Mouse (Mus musculus): ENCODE measurements at regions not wholly inside any gene's neighbourhood (a gene's known extent, or its start where the extent isn't known, plus 50 kb on each side); places are given as distances from the start of the nearest gene placed in this dataset.

- intact Hi-C loops (cut with DNase I), result no loop called here
These were observed 195.4 kb downstream of the Usp46 start for GRCm38 (mm10) chr5:73872641-73873421.

- intact Hi-C loops (cut with DNase I), result no loop called here
These were observed 193.5 kb downstream of the Usp46 start for GRCm38 (mm10) chr5:73874770-73875169.

- intact Hi-C loops (cut with DNase I), result no loop called here
These were observed 192.4 kb downstream of the Usp46 start for GRCm38 (mm10) chr5:73875847-73876246.

GRCm38 (mm10) chr5:73880936-73881335, 187.3 kb downstream of the Usp46 start:
- intact Hi-C loops (cut with DNase I), result no loop called here

- intact Hi-C loops (cut with DNase I), result no loop called here
These were observed 186.3 kb downstream of the Usp46 start for GRCm38 (mm10) chr5:73881941-73882340.

GRCm38 (mm10) chr5:73884998-73885397, 183.2 kb downstream of the Usp46 start:
- intact Hi-C loops (cut with DNase I), result no loop called here

- intact Hi-C loops (cut with DNase I), result no loop called here
These were observed 182.5 kb downstream of the Usp46 start for GRCm38 (mm10) chr5:73885691-73886090.

- intact Hi-C loops (cut with DNase I), result no loop called here
These were observed 180.8 kb downstream of the Usp46 start for GRCm38 (mm10) chr5:73887306-73887958.

GRCm38 (mm10) chr5:73888391-73888790, 179.8 kb downstream of the Usp46 start:
- intact Hi-C loops (cut with DNase I), result no loop called here

GRCm38 (mm10) chr5:73889342-73889741, 178.9 kb downstream of the Usp46 start:
- intact Hi-C loops (cut with DNase I), result no loop called here

GRCm38 (mm10) chr5:73890942-73891341, 177.3 kb downstream of the Usp46 start:
- intact Hi-C loops (cut with DNase I), result no loop called here

- intact Hi-C loops (cut with DNase I), result no loop called here
These were observed 176.6 kb downstream of the Usp46 start for GRCm38 (mm10) chr5:73891606-73892005.

- intact Hi-C loops (cut with DNase I), result no loop called here
These were observed 175.6 kb downstream of the Usp46 start for GRCm38 (mm10) chr5:73892440-73893225.

- intact Hi-C loops (cut with DNase I), result no loop called here
These were observed 173.0 kb downstream of the Usp46 start for GRCm38 (mm10) chr5:73895186-73895585.

GRCm38 (mm10) chr5:73896785-73897184, 171.4 kb downstream of the Usp46 start:
- intact Hi-C loops (cut with DNase I), result no loop called here

- intact Hi-C loops (cut with DNase I), result no loop called here
These were observed 166.6 kb downstream of the Usp46 start for GRCm38 (mm10) chr5:73901651-73902050.

- intact Hi-C loops (cut with DNase I), result no loop called here
These were observed 165.6 kb downstream of the Usp46 start for GRCm38 (mm10) chr5:73902470-73903218.

GRCm38 (mm10) chr5:73903219-73903570, 165.0 kb downstream of the Usp46 start:
- intact Hi-C loops (cut with DNase I), result no loop called here

- intact Hi-C loops (cut with DNase I), result no loop called here
These were observed 164.0 kb downstream of the Usp46 start for GRCm38 (mm10) chr5:73904146-73904811.

- intact Hi-C loops (cut with DNase I), result no loop called here
These were observed 156.1 kb downstream of the Usp46 start for GRCm38 (mm10) chr5:73912149-73912548.

GRCm38 (mm10) chr5:73913116-73913515, 155.1 kb downstream of the Usp46 start:
- intact Hi-C loops (cut with DNase I), result no loop called here
